Mouse (Mus musculus) kidney, postnatal 0 days (tissue): ENCODE data around the gene Sgf29. TPM values are rescaled to one million over a fixed set of nuclear protein-coding genes. Genes with fewer than 3 reads are reported as not detected.
A peak's percentile ranks its signal among the peaks of the same experiment; 100 is the strongest.

Experiments used
- ATAC-seq: fragments of 200-750 bp; cut with Nextera tagmentation; replicated peaks from 2 replicates; pipeline ENCODE4 v1.8.0; 2017; ENCODE audit warnings: low read depth, moderate number of reproducible peaks, moderate TSS enrichment, moderate library complexity; ENCODE audit not compliant: low FRiP score
- DNase-seq: peaks from one replicate; pipeline ENCODE4 v3.0.0-alpha.2; 2016; ENCODE audit warnings: low spot score
- H3K27ac ChIP-seq: fragments of 300-500 bp; sonication (generic); 2 replicates; pipeline ENCODE4 v1.5.1; 2014; ENCODE audit warnings: mild to moderate bottlenecking
- H3K27me3 ChIP-seq: fragments of 300-500 bp; sonication (generic); 2 replicates; pipeline ENCODE4 v1.6.1; 2014; ENCODE audit warnings: low read length, mixed read lengths; ENCODE audit not compliant: insufficient read depth
- H3K36me3 ChIP-seq: fragments of 300-500 bp; sonication (generic); 2 replicates; pipeline ENCODE4 v1.6.1; 2014; ENCODE audit warnings: low read length, mixed read lengths; ENCODE audit not compliant: insufficient read depth
- H3K4me1 ChIP-seq: fragments of 300-500 bp; sonication (generic); replicated peaks from 2 replicates; pipeline ENCODE4 v1.6.1; 2014; ENCODE audit warnings: antibody characterized with exemption, low read length, mixed read lengths; ENCODE audit not compliant: insufficient read depth
- H3K4me2 ChIP-seq: fragments of 300-500 bp; sonication (generic); 2 replicates; pipeline ENCODE4 v1.6.1; 2014; ENCODE audit warnings: mild to moderate bottlenecking, low read length, moderate library complexity, mixed read lengths
- H3K4me3 ChIP-seq: fragments of 300-500 bp; sonication (generic); replicated peaks from 2 replicates; pipeline ENCODE4 v1.5.1; 2014; ENCODE audit warnings: low read depth, low read length
- H3K9ac ChIP-seq: fragments of 300-500 bp; sonication (generic); 2 replicates; pipeline ENCODE4 v1.6.1; 2014; ENCODE audit warnings: low read depth, low read length
- H3K9me3 ChIP-seq: fragments of 300-500 bp; sonication (generic); replicated peaks from 2 replicates; pipeline ENCODE4 v1.6.1; 2016; ENCODE audit warnings: low read length, inconsistent platforms, mixed read lengths
- CTCF ChIP-seq: IDR thresholded peaks from 2 replicates; pipeline ENCODE4 v1.5.1; 2016; ENCODE audit warnings: antibody characterized with exemption, low read depth, mild to moderate bottlenecking, moderate library complexity
- WGBS: fragments of 180-500 bp; shearing (Covaris S2); extraction: QIAGEN DNeasy Blood & Tissue Kit; methylation state at CpG from one replicate; pipeline ENCODE4 v1.1.7; 2014; 5-methylcytosine and 5-hydroxymethylcytosine counted together
- polyA plus RNA-seq: library from polyadenylated mRNA; unstranded; fragments of >200 nt; fragmentation: Nextera tagmentation; extraction: Ambion mirVana; gene quantifications from 2 replicates; pipeline ENCODE4 v1.2.1, GENCODE M21; 2015

The Sgf29 gene
- polyA plus RNA-seq, 1 experiment from 2014 or later = 38.6 TPM

- 30% methylated on average over 6 of the region's 6 CpGs for WGBS
- H3K4me2 ChIP-seq = no peak overlapping the region
These were observed 23.7 kb upstream of the Sgf29 start for GRCm38 (mm10) chr7:126625369-126625768.

GRCm38 (mm10) chr7:126625807-126626600 is 23.1 kb upstream of the Sgf29 start:
- H3K27me3 ChIP-seq = no peaks in the 10 kb centered on the region
- DNase-seq = no peak
- peak overlapping the region; percentile 42; the same call in 1 of the 2 replicates for H3K27ac ChIP-seq
- 85% methylated on average over 3 of the region's 3 CpGs for WGBS
- H3K9ac ChIP-seq = no peak overlapping the region
- H3K36me3 ChIP-seq = no peaks in the 10 kb centered on the region
- H3K9me3 ChIP-seq = no peaks in the 10 kb centered on the region
- no peak overlapping the region for H3K4me3 ChIP-seq
- no peak overlapping the region for H3K4me2 ChIP-seq
- TF ChIP-seq CTCF = no peak
- 0 out of 2 replicates have a peak, but pooled peaks cover 7% of the 10 kb centered on the region for H3K4me1 ChIP-seq
- ATAC-seq = no peak

More at GRCm38 (mm10) chr7:126625369-126625768, 23.7 kb upstream of the Sgf29 start:
- 0 out of 2 replicates have a peak overlapping the region, but pooled peaks have one; percentile 19 for H3K9ac ChIP-seq
- ATAC-seq = peak; percentile 69
- DNase-seq = peak; percentile 56
- H3K27me3 ChIP-seq = no peaks in the 10 kb centered on the region
- H3K36me3 ChIP-seq = no peaks in the 10 kb centered on the region
- no peak overlapping the region for H3K4me3 ChIP-seq
- H3K9me3 ChIP-seq = no peaks in the 10 kb centered on the region
- H3K27ac ChIP-seq = peak overlapping the region; percentile 42; the same call in 1 of the 2 replicates
- 0 out of 2 replicates have a peak, but pooled peaks cover 7% of the 10 kb centered on the region for H3K4me1 ChIP-seq
- TF ChIP-seq CTCF = no peak

- Histone ChIP-seq H3K4me1 (0 out of 2 replicates have a peak, but pooled peaks cover 7% of the 10 kb centered on the region), H3K9ac (no peak overlapping the region), H3K4me3 (no peak overlapping the region), H3K27me3 (no peaks in the 10 kb centered on the region), H3K27ac (peak overlapping the region; percentile 39), H3K36me3 (no peaks in the 10 kb centered on the region), H3K9me3 (no peaks in the 10 kb centered on the region), H3K4me2 (no peak overlapping the region)
- ATAC-seq (no peak), DNase-seq (peak; percentile 18)
- 48% methylated on average over 6 of the region's 6 CpGs for WGBS
- no peak for TF ChIP-seq CTCF
These were observed 21.0 kb upstream of the Sgf29 start for GRCm38 (mm10) chr7:126628111-126628510.

GRCm38 (mm10) chr7:126629915-126630314 is 19.2 kb upstream of the Sgf29 start:
- Histone ChIP-seq H3K27ac (no peak overlapping the region), H3K9me3 (no peaks in the 10 kb centered on the region), H3K4me1 (0 out of 2 replicates have a peak, but pooled peaks cover 7% of the 10 kb centered on the region), H3K4me3 (no peak overlapping the region), H3K4me2 (no peak overlapping the region), H3K9ac (no peak overlapping the region), H3K36me3 (no peaks in the 10 kb centered on the region), H3K27me3 (no peaks in the 10 kb centered on the region)
- TF ChIP-seq CTCF = no peak
- ATAC-seq = no peak
- WGBS = 51% methylated on average over 3 of the region's 3 CpGs
- DNase-seq = no peak

- Histone ChIP-seq H3K4me1 (0 out of 2 replicates have a peak, but pooled peaks cover 5% of the 10 kb centered on the region), H3K27ac (no peak within 1 kb of the TSS), H3K9ac (no peak within 1 kb of the TSS), H3K9me3 (no peaks in the 10 kb centered on the region), H3K4me2 (no peak within 1 kb of the TSS), H3K27me3 (no peaks in the 10 kb centered on the region), H3K4me3 (no peak within 1 kb of the TSS), H3K36me3 (no peaks in the 10 kb centered on the region)
- TF ChIP-seq CTCF = no peak
- 95% methylated on average over 4 of the region's 4 CpGs for WGBS
- ATAC-seq = no peak
- no peak for DNase-seq
These were observed 18.1 kb upstream of the Sgf29 start, which contains the start of gene Nupr1 for GRCm38 (mm10) chr7:126630824-126631518. Gene Nupr1 (minus strand): TSS chr7:126630861.

- H3K4me2 ChIP-seq = no peak overlapping the region
- no peak overlapping the region for H3K9ac ChIP-seq
- H3K27me3 ChIP-seq = no peaks in the 10 kb centered on the region
- no peak overlapping the region for H3K27ac ChIP-seq
- ATAC-seq (no peak), DNase-seq (no peak)
- 79% methylated on average over 2 of the region's 2 CpGs for WGBS
- no peaks in the 10 kb centered on the region for H3K9me3 ChIP-seq
- TF ChIP-seq CTCF = no peak
- H3K4me3 ChIP-seq = no peak overlapping the region
- no peaks in the 10 kb centered on the region for H3K36me3 ChIP-seq
- 0 out of 2 replicates have a peak, but pooled peaks cover 5% of the 10 kb centered on the region for H3K4me1 ChIP-seq
These were observed 16.6 kb upstream of the Sgf29 start for GRCm38 (mm10) chr7:126632478-126632877.
